Mouse (Mus musculus) telencephalon, adult 2 months (tissue): Measurements from ENCODE around the gene Cd82.

Source experiments
- DNase-seq: peaks from one replicate; pipeline ENCODE4 v3.0.0-alpha.2; 2011; ENCODE audit warnings: low read depth, low spot score

Cd82 gene

DNA sequence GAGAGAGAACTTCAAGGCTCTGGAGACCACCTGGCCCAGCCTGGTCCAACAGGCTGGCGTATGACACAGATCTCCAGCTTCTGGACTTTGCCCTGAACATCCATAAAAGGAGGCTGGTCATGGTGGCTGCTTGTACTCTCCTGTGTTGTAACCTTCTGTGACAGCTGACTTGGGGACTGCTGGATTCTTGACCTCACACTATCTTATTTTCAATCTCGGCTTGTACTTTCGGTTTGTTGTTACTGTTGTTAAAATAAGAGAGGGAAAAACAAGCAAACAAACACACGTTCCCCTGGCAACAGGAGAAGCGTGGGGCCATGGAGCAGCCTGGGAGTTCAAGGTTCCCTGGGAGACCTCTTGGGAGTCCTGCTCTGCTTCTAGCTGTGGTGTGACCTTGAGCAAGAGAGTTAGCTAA lies 17.7 kb downstream of the Cd82 start:
- DNase-seq, result no peak

DNA sequence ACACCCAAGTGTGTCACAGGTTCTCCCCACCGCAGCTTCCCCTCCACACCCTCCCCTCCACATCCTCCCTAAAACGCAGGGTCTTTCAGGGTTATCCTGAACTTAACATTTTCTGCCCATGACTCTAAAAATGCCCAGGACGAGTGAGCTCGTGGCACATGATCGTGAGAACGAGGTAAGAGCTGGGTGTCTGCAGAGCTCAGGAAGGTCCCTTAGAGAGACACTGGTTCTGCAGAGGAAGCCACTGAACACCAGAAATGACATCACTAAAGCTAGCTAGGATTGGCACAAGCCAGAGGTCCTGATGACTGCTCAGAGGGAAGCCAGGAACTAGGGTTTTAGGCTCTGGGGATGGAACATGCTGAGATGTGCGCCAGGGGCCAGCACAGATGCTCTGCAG lies 18.7 kb downstream of the Cd82 start:
- DNase-seq, result no peak

DNA sequence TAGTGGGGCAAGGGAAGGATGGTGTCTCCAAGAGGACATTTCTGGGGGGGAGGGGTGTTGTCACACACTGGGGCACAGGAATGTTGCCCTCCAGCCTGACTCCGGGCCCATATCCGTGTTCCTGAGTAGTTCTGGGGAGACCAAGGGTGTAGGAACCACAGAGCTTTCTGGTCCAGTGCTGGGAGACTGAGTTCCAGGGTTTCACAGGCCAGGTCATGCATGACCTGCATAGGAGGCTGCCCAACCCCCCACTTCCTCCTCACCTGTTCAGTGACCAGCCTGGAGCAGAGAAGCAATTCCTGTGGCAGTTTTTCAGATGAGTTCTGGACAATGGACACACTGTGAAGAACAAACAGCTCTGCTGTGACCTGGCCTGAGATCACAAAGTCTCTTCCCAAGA lies 19.8 kb downstream of the Cd82 start:
- DNase-seq, result no peak

DNA sequence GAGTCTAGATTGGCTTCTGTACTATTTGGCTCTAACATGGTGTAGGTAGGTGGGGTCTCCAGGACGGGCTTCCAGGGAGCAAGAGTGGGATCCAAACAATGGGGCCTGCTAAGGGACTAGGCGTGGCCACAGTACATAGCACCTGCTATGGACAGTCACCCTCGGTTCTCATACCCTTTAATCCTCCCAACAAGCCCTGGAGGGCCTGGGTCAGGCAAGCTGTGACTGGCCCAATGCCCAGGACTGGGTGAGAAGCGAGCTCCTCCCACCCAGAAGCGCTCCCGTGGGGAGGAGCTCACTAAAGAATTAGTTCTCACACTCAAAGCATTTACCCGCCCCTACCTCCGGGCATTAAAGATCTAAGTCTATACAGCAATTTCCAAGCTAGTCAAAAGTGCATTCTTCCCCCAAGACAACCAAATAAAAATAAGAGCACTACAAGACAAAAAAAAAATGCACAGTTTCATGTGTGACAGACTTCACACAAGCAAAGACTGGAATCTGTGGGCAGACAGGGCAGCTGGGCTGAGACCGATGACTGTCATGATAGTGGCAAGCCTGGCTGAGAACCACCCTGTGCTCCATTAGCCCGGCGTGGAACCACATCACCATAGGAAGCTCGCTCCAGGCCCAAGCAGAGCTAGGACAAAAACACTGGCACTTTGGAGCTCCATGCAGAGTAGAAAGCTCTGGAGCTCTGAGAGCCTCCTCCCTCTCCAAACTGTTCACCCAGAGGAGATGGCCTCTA lies 23.0 kb downstream of the Cd82 start:
- DNase-seq, result no peak

DNA sequence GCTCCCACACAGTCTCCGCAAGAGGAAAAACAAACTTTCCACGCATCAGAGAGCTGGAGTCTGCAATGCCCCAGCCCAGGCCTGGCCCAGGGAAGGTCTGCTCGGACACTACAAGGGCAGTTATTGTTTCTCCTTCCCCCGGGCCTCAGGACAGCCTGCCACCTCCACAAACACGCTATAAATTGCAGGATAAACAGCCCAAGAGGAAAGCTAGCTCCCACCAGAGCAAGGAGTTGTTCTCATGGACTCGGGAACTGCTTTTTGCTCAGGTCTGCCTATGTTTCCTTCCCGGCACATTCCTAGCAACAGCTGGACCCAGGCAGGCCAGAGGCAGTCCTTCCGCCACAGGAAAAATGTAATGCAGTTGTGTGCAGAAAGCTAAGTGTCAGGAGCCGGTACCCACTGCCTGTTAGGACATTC lies 23.6 kb downstream of the Cd82 start:
- no peak for DNase-seq

DNA sequence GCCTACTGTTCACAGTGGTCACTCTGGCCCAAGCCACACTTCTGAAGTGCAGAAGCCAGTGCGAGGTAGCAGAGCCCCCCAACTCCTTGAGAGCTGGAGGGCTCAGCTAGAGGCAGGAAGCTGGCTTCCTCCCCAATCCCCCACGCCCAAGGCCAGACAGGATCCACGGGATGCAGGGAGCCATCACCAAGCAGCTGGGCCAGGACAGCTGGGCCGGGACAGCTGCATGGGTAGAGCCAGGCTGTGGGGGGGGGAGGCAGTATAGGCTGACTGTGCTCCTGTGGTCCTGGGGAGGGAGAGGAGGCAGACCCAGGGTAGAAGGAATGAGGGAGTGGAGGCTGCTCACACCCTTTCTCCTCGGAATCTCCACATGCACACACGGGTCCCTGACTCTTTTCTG lies 24.6 kb downstream of the Cd82 start:
- DNase-seq, result no peak

DNA sequence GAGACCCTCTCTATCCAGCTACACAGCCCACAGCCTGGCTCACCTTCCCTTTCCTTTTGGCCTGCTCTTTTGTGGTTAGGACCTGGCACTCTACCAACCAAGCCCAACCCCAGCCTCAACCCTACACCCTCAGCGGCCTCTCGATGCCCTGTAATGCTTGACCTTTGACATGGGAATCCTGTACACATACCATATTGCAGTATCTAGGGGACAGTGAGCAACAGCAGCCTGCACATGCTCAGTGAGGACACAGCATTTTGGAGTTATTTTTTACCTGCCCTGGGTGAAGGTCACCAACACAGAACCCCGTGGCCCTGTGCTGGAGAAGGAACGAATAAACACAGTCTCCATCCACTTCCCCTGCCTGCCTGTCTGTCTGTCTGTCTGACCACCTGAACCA lies 27.4 kb downstream of the Cd82 start:
- no peak for DNase-seq

DNA sequence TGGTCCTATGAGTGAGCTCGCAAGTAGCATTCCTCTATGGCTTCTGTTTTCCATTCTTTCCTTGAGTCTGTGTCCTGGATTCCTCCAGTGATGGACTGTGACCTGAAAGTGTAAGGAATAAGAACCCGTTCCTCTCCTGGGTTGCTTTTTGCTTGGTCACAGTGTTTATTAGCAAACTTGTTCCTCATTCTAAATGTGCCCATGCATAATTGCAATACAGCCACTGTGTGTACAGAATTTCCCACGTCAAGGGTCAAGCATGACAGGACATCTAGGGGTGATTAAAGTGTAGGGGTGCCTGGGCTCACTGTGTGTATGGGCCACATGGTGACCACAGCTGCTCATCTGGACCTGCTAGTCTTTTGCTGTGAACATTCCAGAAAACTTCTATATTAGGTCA lies 28.0 kb downstream of the Cd82 start:
- no peak for DNase-seq

DNA sequence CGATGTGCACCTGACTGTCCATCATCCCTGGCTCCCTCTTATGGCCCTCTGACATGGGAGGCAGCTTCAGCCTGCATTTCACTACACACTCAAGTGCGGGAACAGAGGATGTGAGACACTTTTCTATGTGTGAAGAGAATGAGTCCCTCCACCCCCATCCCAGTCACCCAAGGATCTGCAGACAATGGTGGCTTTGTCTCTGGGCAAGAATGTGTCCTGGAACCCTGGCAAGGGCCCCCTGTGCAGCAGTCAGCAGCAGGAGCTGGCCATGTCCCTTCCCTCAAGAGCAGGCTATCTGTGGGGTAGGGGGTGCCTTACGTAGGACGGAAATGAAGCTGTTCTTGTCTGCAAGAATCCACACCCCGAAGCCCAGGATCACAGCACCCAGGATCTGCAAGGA lies 29.4 kb downstream of the Cd82 start:
- no peak for DNase-seq

DNA sequence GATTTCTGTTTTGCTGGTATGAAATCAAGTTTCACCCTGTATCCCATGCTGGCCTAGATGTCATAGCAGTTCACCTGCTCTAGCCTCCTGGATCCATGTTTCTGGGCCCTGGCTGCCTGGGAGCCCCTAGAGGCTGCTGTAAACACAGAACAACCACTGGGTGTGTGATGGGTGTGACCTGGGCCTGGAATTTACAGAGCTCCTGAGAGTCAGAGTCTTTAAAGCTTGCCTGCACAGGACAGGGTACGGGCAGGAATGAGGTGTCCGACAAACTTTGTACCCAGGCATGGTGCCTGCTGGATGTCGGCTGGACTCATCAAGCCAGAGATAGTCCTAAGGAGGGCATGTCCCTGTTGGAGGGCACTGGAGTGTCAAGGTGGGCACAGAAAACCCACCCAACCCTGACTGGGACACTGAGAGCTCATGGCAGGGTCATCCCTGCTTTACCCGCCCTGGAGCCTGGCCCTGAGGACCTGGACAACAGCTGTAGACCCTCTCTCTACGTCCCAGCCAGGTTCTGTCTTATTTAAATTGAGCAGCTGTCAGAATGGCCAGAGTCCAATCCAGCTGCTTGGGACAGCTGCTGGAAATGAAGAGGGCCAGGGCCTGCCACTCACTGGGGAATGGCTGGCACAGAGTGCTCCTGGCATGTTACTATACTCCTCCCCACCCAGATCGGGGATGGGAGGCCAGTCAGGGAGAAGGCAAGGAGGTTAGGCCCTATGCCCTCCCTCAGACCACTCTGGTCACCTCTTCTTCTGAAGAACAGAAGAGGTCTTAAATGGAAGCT lies 30.1 kb downstream of the Cd82 start:
- DNase-seq, result peak; percentile 43

DNA sequence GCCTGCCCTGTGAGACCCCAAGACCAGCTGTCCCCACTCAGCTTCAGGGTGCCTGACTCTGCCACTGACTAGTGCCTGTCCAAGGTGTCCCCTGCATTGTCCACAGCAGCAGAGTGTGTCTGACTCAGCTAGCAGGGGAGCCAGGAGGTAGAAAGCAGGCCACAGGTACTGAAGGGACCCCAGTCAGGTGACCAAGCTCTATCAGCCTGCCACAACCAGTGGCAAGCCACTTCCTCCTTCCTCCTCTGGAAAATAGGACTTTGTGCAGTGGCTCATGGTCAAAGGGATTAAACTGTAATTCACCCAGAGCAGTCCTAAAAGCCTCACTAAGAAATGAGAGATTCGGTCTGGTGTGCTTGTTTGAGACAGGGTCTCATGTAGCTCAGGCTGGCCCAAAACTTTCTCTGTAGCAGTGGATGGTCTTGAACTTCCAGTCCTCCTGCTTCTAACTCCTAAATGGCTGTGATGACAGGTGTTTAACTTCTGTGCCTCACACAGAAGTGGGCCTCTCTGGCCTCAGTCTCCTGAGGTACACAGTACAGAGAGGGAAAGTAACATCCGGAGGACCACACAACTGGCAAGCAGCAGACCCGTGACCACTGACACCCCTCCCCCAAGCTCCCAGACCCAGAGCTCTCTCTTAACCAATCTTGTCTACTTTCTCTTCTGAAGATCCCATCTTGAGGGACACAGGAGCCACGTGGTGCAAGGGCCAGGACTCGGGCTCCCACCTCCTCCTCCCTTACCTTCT lies 31.2 kb downstream of the Cd82 start:
- DNase-seq, result no peak

DNA sequence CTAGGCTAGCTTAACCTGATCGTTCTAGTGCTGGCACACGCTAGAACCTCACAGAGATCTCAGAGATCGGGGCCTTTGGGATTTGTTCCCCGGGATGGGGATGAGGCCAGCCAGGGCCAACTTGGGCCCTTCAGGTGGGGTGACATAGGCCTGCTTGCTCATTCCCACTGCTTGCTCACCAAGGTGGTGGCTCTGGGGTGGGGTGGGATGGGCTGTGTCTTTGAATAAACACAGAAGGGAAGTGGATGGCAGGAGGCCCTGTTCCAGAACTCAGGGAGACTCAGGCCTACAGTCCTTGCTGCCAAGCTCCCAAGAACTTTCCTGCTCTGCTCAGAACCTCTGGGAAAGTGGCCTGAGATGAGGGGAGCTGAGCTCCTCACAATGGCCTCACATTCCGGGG lies 31.9 kb downstream of the Cd82 start:
- DNase-seq, result no peak

DNA sequence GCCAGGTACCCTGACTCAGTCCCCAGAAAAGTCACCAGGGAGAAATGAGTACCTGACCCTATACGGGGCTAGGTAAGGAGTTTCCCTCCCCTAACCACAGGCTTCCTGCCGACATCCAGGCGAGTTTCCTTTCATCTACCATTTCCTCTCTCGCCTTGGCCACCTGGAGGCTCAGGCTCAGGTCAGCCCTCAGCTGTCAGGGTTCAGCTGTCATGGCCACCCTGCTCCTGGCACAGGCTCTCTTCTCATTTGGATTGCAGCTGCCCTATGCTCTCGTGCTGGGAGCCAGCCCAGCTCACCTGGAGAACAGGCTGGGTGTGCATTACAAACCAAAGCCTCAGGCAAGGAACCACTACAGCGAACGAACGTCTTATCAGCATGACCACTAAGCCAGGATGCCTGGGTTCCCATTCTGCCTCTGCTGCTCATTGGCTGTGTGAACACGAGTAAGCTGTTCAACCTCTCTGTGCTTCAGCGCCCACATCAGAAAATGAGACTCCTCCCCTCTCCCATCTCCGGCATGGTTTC lies 34.9 kb downstream of the Cd82 start:
- DNase-seq, result no peak

DNA sequence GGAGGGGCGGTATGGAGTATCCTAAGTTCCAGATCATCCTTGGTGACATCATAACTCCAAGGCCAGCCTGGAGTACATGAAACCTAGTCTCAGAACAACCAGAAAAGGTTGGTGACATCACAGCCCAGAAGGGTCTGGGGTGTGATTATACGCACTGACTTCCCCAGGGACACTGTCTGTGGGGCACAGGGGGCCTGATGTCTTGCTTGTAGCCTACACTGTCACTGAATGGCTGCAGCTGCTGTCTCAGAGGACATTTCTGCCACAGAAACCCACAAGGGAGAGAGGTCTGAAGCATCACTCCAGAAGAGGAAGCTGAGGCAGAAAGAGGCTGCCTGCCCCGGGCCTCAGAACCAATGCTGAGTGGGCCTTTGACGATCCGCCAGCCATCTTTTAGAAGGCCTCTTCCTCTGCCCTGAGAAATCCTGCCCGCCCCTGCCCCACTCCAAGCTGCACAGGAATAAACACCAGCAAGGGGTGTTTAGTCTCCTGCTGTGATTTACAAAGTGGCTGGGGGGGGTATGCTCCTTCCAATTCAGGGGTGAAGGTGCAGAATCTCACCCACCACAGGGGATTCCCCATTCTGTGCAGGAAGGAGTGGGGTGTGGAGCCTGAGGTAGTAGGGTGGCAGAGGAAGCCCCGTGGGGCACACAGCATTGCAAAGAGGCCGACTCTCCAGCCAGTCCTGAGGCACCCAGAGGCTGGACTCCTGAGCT lies 35.8 kb downstream of the Cd82 start:
- no peak for DNase-seq

DNA sequence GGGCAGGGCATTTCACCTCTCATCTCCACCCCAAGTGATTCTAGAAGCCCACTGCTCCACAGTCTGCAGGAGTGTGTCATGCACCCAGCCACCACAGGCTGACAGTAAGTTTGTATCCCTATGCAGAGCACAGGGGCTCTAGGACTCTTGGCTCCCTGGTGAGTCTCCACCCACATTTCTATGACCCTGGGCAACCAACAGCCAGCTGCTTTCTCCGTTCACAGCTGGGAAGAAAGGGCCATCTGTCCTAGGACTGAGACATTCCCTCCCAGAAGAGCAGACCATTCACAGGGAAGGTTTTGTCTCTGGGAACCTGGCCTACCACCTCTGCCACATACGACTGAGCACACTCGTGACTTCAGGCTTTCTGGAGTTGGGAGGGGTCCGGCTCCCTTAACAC lies 37.1 kb downstream of the Cd82 start:
- DNase-seq, result no peak

DNA sequence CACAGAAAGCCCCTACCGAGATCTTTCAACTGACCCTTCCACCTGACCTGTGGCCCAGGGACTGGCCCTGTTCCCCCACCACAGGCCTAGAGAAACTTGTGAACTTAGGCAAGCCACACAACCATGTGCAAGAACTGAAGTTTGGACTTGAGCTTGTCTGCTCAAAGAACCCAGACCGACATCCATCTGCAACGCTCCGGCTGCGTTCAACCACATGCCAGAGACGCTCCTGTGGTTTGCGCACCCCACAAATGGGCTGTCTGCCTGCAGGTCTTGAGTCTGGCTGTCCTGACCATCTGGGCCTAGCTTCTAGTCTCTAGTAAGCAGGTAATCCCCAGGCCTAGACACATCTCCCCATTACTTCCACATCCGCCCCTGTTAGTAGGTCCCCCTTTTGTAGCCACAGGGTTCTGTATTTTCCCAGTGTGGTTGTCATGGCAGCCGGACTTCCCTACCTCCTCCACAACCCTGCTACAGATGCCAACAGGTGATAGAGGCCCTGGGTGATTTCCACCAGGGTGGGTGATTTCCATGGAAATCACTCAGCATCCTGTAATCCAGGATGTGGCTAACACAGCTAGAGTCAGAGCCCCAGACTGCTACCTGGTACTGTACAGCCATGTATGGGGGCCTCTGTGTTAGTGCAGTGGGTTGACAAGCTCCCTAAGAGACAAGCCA lies 38.5 kb downstream of the Cd82 start:
- DNase-seq, result no peak

DNA sequence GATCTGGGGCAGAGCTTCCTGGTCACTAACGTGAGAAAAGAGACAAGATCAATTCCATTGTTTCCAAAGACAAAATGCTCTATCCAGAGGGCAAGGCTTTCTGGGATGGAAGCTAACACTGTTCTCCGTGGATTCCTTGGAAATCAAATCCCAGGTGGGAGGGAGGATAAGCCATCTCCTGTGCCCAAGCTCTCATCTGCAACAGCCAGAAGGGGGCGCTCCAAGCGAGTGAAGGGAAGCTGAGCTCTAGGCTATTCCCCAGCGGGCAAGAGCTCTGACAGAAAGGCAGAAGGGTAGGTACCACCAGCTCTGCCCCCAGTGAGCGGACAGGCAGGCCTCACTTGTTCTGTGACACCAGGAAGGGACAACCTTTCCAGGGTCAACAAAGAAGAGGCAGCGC lies 41.6 kb downstream of the Cd82 start:
- peak; percentile 28 for DNase-seq

DNA sequence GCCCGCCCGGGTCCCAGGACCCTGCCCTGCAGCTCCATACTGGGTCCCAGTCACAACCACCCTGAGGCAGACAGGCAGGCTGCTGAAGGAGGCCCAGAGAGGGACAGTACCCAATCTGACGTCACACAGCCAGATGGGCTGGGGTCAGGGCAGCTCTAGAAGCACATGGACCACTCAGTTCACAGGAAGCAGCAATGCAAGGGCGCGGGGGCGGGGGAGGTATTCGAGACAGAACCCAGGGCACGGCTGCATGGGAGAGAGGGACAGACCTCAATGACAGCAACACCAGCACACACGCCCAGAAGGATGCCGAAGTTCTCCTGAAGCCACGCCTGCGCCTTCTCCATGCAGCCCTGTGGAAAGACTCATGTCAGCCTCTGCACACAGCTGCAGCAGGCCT lies 43.0 kb downstream of the Cd82 start:
- DNase-seq, result no peak

DNA sequence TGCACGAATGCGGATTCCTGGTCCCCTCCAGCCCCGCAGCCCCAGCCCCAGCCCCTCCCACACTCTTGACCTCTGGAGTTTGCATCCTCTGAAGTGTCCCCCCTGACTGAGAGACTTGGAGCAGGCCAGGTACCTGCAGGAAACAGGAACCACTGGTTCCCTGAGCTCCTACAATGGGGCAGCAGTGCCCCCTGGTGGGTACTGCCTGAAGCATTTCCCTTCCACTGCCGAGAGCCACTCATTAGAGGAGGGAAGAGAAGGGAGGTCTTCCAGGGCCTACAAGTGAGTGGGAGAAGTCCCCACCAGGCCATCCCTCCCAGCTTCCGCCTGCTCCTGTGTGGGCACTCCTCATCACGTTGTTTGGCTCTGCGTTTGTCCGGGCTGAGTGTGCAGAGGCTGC lies 44.5 kb downstream of the Cd82 start:
- no peak for DNase-seq

DNA sequence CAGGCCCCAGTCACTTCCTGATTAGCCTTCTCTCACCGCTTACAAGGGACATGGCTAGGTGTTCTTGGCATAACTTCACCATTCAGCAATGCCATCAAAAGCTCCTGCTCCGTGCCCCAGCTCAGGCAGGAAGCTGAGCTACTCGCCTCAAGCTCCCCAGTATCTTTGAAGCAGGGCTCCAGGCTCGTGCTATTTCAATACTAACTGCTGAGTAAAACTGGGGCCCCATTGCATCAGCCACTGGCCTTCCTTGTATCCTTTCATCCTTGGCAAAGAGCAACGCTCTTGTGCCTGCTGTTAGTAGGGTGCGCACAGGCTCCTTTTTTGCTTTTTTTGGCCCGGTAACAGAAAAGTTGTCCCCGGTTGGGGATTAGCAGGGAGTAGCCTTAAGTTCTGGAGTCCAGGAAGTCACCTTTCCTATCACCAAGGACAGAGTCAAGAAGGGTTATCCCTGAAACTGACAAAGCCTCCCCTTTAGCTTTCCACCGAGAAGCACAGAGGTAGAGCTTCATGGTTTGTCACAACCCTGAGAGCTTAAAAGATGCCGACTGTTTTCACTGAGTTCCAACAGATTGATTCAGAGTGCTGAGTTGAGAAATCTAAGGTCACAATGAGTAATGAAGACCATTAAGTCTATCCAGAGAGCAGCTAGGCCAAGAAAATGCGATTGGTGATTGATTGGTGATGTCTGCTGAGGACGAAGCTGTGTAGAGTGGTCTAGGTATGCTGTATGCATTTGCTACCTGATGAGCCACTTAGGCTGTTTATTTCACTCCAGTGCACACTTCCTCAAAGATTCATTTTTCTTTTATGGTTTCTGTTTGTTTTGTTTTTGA lies 45.8 kb downstream of the Cd82 start:
- DNase-seq, result no peak
